Mouse (Mus musculus): ENCODE results near the gene Dolpp1. TPM values are rescaled to one million over a fixed set of nuclear protein-coding genes. Genes with fewer than 3 reads are reported as not detected.
A peak's percentile ranks its signal among the peaks of the same experiment; 100 is the strongest.

The Dolpp1 gene
- polyA plus RNA-seq, 1 experiment = 2.2 TPM

DNA sequence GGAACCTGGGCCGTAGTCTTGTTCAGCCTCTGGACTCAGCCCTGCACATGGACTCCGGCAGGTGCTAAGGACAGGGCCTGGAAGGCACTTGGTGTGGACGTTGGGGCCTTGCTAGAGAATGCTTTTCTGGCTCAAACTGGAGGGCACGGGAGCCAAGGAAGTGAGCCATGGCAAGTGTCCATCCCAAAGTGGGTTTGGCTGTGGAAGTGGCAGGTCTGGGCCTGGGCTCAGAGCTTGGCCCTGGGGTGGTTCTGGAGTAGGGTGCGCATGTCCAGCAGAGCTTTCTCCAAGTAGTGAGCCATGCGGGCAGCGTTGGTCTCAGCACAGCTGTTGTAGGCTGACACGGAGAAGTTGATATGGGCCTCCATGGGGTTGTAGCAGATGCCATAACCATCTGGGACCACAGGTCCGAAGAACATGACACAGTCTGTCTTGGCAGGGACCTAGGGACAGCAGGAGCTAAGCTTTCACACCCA, 10.3 kb downstream of the Dolpp1 start:
- TF ChIP-seq GATA1 (IDR thresholded peaks at IDR 0.05; ENCODE audit: low read length) = no peak
- TF ChIP-seq TAL1 (IDR thresholded peaks at IDR 0.05; ENCODE audit: low read length) = no peak
- H3K4me3 ChIP-seq (replicated peaks) = no peak overlapping the region
- peaks cover 100% of the 10 kb centered on the region for H3K36me3 ChIP-seq (ENCODE audit: control insufficient read depth)
- H3K9me3 ChIP-seq (ENCODE audit: control insufficient read depth, low read length) = no peaks in the 10 kb centered on the region
- H3K4me1 ChIP-seq (ENCODE audit: control insufficient read depth) = no peaks in the 10 kb centered on the region
- H3K27me3 ChIP-seq (ENCODE audit: control insufficient read depth) = no peaks in the 10 kb centered on the region

DNA sequence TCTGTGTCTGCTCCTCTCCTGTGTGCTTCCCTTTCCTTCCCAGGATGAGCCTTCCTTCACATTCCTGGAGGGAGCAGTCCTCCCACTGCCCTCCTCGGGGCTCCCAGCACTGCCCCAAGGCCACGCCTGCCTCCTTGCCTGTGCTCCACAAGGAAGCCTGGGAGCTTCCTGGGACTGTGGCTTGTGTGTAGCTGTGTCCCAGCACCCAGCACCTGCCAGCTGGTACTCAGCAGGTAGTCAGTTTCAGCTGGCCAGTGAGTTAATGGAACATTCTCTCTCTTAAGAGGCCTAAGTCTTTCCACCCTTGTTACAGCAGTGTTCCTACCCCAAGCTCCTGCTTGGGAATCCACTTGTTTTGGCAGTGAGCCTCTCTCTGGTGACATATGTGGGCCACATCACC, 10.8 kb downstream of the Dolpp1 start:
- no peak overlapping the region for H3K4me3 ChIP-seq (replicated peaks)
- H3K27me3 ChIP-seq (ENCODE audit: control insufficient read depth) = no peaks in the 10 kb centered on the region
- TF ChIP-seq GATA1 (IDR thresholded peaks at IDR 0.05; ENCODE audit: low read length) (no peak), TAL1 (IDR thresholded peaks at IDR 0.05; ENCODE audit: low read length) (no peak)
- H3K4me1 ChIP-seq (ENCODE audit: control insufficient read depth) = no peaks in the 10 kb centered on the region
- H3K9me3 ChIP-seq (ENCODE audit: control insufficient read depth, low read length) = no peaks in the 10 kb centered on the region
- peaks cover 100% of the 10 kb centered on the region for H3K36me3 ChIP-seq (ENCODE audit: control insufficient read depth)

DNA sequence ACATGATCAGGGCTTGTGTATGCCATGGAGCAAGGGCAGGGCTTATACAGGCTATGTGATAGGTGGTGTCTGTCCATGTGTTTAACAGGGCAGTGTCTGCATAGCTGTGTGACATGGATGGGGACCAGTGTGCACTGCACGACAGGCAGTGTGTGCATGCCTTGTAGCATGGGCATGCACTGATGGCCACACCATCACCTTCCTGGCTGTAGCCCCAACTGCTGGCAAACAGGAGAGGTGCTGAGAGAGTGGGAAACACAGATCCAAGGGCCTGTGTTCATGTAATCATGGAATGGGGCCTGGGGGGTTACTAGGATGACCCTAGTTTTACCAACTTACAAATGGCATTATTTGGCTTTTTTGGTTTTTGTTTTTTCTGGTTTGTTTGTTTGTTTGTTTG, 11.8 kb downstream of the Dolpp1 start:
- no peak for TF ChIP-seq GATA1 (IDR thresholded peaks at IDR 0.05; ENCODE audit: low read length)
- no peak for TF ChIP-seq TAL1 (IDR thresholded peaks at IDR 0.05; ENCODE audit: low read length)
- H3K27me3 ChIP-seq (ENCODE audit: control insufficient read depth) = no peaks in the 10 kb centered on the region
- H3K36me3 ChIP-seq (ENCODE audit: control insufficient read depth) = peaks cover 100% of the 10 kb centered on the region
- no peak overlapping the region for H3K4me3 ChIP-seq (replicated peaks)
- H3K4me1 ChIP-seq (ENCODE audit: control insufficient read depth) = no peaks in the 10 kb centered on the region; the same call in 1 of the 2 replicates
- H3K9me3 ChIP-seq (ENCODE audit: control insufficient read depth, low read length) = no peaks in the 10 kb centered on the region

DNA sequence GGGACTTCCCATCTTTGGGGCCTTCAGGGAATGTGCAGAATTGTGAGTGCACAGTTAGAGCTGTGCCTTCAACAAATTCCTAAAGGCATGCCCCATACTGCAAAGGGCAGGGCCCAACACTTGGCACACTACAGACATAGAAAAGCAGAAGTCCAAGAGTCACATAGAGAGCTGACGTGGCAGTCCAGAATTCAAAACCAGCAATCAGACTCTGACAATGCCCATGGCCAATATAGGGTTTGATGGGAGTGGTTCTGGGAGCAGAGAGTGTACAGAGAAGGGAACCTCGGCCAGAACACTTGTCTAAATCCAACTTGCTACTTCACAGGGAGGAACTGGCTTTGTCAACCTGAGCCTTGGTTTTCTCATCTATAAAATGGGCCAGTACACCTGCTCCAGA, 15.2 kb downstream of the Dolpp1 start:
- TF ChIP-seq GATA1 (IDR thresholded peaks at IDR 0.05; ENCODE audit: low read length) (no peak), TAL1 (IDR thresholded peaks at IDR 0.05; ENCODE audit: low read length) (no peak)
- Histone ChIP-seq H3K9me3 (ENCODE audit: control insufficient read depth, low read length) (no peaks in the 10 kb centered on the region), H3K4me3 (replicated peaks) (no peak overlapping the region), H3K27me3 (ENCODE audit: control insufficient read depth) (no peaks in the 10 kb centered on the region), H3K36me3 (ENCODE audit: control insufficient read depth) (peaks cover 100% of the 10 kb centered on the region), H3K4me1 (ENCODE audit: control insufficient read depth) (peaks cover 8% of the 10 kb centered on the region)

DNA sequence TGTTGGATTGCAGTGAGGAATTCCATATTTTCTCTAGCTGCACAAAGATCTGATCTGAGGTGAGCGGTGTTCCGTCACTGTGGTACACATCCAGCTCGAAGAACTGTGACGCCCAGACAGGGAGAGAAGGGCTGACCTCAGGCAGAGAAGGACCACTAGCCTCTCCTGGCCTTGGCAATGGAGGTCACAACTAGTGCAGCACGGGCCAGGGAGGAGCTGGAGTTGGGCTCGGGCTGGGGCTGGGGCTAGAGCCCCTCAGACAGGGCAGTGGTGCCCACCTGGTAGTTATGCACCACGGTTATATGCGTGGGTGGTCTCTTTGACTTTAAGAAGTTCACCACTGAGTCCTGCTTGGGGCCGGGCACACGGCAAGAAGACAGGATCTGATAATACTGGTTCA, 15.7 kb downstream of the Dolpp1 start:
- Histone ChIP-seq H3K4me1 (ENCODE audit: control insufficient read depth) (peaks cover 12% of the 10 kb centered on the region), H3K27me3 (ENCODE audit: control insufficient read depth) (no peaks in the 10 kb centered on the region), H3K4me3 (replicated peaks) (no peak overlapping the region), H3K9me3 (ENCODE audit: control insufficient read depth, low read length) (no peaks in the 10 kb centered on the region), H3K36me3 (ENCODE audit: control insufficient read depth) (peaks cover 100% of the 10 kb centered on the region)
- TF ChIP-seq TAL1 (IDR thresholded peaks at IDR 0.05; ENCODE audit: low read length) = no peak
- TF ChIP-seq GATA1 (IDR thresholded peaks at IDR 0.05; ENCODE audit: low read length) = no peak

DNA sequence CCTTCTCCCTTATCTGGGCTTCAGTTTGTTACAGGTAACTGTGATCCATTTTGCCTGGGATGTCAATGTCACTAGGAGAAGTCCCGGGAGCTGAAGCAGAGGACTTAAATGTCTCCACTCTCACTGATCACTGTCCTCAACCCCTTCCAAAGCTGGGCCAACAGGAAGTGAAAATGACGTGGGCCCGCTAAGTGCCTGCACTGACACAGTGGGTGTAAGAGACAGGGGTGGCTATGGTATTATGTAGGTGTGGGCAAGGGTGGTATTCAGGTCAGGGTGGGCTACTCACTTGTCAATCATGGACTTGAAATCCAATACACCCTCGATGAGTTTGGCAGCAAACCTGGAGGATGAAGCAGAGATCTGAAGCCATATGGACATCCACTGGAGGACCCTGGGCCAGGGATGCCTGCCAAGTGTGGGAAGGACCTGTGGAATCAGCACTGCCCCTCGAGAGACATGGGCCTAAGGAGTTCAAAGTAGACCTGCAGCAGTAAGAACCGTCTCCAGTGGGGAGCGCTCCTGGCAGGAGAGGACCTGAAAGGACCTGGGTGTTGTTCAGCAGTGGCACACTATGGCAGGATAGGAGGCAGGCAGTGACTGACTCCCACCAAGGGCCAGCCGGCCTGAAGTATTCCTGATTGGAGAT, 16.5 kb downstream of the Dolpp1 start:
- TF ChIP-seq TAL1 (IDR thresholded peaks at IDR 0.05; ENCODE audit: low read length) (no peak), GATA1 (IDR thresholded peaks at IDR 0.05; ENCODE audit: low read length) (no peak)
- Histone ChIP-seq H3K36me3 (ENCODE audit: control insufficient read depth) (peaks cover 100% of the 10 kb centered on the region), H3K4me1 (ENCODE audit: control insufficient read depth) (peaks cover 20% of the 10 kb centered on the region)

DNA sequence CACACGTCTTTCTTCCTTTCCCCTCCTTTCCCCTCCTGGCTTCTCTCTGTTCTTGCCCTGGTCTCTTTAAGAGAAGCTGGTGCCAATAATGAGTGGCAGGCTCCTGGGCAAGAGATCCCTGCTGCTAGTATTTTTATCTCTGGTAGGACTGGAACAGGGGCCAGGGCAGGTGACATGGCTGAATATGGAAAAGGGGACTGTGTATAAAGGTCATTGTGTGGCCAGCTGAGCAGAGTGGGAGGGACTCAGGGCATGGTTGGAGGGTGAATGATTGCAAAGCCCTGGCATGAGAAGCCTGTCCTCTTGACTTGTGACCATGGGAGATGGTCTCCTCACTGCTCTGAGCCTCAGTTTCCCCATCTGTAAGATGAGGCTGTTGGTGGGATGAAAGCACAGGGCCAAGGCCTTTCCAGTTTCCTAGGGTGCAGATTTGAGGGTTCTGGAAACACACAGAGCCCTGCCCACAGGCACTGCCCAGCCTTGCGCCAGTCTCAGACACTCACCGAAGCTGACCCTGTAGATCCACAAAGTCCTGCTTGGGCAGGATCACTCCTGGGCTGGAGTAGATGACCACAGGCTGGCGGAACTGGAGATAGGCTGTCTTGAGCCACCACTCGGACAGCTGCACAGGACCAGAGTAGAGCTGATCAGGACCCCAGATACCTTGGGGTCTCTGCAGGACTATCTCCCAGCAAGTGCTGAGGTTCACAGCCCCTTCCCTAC, 17.6 kb downstream of the Dolpp1 start:
- no peaks in the 10 kb centered on the region for H3K9me3 ChIP-seq (ENCODE audit: control insufficient read depth, low read length)
- peaks cover 97% of the 10 kb centered on the region for H3K36me3 ChIP-seq (ENCODE audit: control insufficient read depth)
- H3K4me1 ChIP-seq (ENCODE audit: control insufficient read depth) = peaks cover 30% of the 10 kb centered on the region
- H3K4me3 ChIP-seq (replicated peaks) = no peak overlapping the region
- TF ChIP-seq TAL1 (IDR thresholded peaks at IDR 0.05; ENCODE audit: low read length) (no peak), GATA1 (IDR thresholded peaks at IDR 0.05; ENCODE audit: low read length) (no peak)
- no peaks in the 10 kb centered on the region for H3K27me3 ChIP-seq (ENCODE audit: control insufficient read depth)

More for the DNA sequence above, 16.5 kb downstream of the Dolpp1 start:
- Histone ChIP-seq H3K9me3 (ENCODE audit: control insufficient read depth, low read length) (no peaks in the 10 kb centered on the region), H3K4me3 (replicated peaks) (no peak overlapping the region), H3K27me3 (ENCODE audit: control insufficient read depth) (no peaks in the 10 kb centered on the region)

DNA sequence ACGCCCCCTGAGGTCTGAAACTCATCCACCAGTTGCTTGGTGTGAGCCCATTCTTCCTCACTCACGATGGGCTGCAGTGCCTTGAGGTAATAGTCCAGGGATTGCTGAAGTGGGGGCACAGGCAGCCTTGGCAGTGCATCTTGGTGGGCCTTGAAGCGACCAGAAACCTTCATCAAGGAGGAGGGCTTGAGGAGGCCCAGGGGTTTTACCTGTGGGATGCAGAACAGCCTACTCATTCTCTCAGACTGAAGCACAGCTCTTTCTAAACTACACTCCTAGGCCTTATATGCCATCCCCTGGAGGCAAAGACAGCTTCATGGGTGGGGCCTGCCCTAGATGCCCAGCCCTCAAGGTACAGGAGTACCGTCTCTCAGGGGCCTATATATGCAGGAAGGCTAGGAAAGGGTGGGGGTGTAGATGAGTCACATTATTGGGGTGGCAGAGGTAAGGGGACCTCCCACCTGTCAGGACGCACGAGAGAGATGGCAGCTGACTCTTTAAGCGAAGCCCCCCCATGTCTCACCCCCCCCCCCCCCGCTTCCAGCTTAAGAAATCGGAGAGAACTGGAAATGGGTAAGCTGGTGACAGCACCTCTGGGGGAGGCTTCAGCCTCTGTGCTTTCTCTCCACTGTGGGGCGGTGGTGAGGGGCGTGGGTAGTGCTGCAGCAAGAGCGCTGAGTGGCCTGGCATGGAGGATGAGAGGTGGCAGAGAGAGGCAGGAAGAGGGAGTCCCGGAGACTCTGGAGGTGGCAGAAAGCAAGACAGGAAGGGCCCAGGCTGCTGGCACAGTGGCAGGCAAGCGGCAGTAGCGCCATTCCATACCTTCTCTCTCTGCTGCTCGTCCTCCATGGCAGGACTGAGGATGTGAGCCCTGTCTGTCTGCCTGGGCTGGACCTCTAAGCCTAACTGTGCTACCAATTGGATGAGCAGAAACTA, 21.3 kb downstream of the Dolpp1 start:
- Histone ChIP-seq H3K27me3 (ENCODE audit: control insufficient read depth) (no peaks in the 10 kb centered on the region), H3K4me3 (replicated peaks) (peak overlapping the region; percentile 98), H3K36me3 (ENCODE audit: control insufficient read depth) (peaks cover 72% of the 10 kb centered on the region), H3K9me3 (ENCODE audit: control insufficient read depth, low read length) (no peaks in the 10 kb centered on the region), H3K4me1 (ENCODE audit: control insufficient read depth) (peaks cover 52% of the 10 kb centered on the region)
- TF ChIP-seq TAL1 (IDR thresholded peaks at IDR 0.05; ENCODE audit: low read length) (no peak), GATA1 (IDR thresholded peaks at IDR 0.05; ENCODE audit: low read length) (no peak)
